Mouse (Mus musculus) liver, embryonic 14 days (tissue): ENCODE data around the gene Fbxw2. TPM values are rescaled to one million over a fixed set of nuclear protein-coding genes. Genes with fewer than 3 reads are reported as not detected.

Experiments used
- polyA plus RNA-seq: library from polyadenylated mRNA; depleted of rRNA; stranded (reverse); fragments of >200 nt; gene quantifications from 2 replicates; pipeline ENCODE4 v1.2.3, GENCODE M21; 2012; rRNA removed

Fbxw2 gene
- 28.9 and 33.4 TPM in 2 replicates for polyA plus RNA-seq

DNA sequence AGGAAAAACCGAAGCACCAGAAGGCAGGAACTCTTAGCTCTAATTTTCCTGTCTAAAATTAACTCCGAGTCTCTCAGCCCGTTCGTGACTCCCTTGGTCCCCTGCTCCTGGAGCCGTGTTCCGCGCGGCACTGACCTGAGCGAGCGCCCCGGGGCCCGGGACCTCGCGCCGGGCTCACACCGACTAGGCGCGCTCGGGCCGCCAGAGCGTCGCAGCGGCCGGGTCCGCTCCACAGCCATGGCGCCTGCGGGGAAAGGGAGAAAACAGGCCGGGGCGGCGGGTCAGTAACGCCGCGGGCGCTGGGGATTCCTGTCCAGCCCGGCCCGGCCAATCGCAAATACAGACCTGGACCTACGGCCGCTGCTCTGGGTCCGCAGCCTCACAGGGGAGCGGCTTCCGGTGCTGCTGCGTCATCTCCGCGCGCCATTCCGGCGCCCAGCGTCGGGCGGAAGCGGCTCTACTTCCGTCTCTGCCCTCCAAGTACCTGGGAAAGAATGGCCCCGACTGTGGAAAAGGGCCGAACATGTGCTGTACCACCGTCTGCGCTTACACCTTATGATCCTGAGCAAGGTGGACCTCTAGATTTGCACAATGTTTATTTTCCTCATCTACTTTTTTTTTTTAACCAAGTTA is at the start of gene Fbxw2:
Gene Fbxw2 (minus strand): TSS at position 485 of the 633 bp plus-strand sequence.

DNA sequence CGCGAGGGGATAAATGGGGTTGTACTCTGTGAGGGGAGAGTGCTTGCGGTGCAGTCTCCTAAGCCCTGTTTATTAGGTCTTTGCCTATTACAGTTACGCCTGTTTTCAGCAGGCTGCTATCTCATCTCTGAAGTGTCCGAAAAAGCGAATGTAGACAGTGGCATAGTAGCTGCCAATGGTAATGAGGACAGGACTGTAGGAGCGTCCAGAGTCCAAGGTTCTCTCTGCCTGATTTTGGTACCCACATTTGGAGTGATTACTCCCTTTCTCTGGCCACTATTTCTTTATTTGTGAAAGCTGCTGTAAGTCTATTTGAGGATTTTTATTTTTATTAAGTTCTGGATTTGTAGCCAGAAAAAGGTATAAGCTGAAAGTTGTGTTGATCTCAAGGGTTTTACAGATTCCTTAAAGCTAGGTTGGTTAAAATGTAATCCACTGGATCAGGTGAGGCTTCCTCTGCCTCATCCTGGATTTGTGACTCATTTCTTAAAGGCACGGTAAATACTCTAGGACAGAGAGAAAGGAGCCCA is 48.8 kb upstream of the Fbxw2 start, which contains the start of gene Psmd5:
Gene Psmd5 (minus strand): TSS at position 153 of the 530 bp plus-strand sequence.

DNA sequence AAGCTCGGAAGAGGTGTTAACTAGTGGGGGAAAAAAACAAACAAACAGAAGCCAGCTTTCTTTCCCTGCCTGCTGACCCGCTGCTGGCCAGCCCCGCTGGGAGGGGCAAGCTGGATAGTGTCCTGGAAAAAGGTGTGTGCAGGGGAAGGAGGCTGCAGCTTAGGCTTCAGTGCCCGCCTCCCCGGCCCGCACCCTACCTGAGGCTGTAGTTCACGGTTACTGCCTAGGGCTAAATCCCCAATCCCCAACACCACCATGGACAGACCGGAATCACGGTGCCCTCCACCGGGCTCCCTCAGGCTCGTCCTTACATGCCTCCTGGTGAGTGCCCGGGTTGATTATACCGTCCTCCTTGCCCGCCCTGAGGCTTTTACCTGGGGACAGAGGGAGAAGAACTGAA is 48.2 kb upstream of the Fbxw2 start, which contains the start of gene Cutal:
Gene Cutal (plus strand): TSS at position 126 of the 400 bp plus-strand sequence.

DNA sequence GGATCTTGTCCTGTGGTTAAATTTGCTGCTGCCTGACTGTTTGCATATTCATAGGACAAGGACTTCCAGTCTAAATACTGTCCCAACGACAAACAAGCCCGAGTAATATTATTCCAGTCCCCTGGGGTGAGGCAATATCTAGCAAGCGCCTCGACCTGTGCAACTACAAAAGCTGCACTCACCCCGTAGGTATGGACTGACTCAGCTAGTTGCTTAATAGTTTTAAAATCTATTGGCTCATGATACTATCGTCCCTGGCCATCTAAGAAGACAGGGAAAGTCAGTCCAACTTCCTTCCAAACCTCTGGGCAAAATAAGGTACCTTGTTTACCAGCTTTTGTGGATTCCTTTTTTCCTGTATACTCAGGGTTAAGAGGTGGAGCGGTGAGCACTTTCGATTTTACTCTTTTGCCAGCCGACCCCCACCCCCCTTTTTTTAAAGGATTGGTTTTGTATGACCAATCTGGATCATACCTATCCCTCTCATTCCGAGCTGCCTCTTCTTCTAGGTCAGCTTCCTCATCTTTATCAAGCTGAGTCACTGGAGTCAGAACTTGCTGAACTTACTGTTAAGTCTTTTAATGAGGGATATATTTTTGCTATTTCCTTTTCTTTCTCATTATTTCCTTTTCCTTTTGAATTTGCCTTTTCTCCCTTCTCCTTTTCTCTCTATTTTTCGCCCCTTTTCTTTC is 6.8 kb upstream of the Fbxw2 start, which contains the start of gene Gm34653:
Gene Gm34653 (plus strand): TSS at position 242 of the 692 bp plus-strand sequence.

DNA sequence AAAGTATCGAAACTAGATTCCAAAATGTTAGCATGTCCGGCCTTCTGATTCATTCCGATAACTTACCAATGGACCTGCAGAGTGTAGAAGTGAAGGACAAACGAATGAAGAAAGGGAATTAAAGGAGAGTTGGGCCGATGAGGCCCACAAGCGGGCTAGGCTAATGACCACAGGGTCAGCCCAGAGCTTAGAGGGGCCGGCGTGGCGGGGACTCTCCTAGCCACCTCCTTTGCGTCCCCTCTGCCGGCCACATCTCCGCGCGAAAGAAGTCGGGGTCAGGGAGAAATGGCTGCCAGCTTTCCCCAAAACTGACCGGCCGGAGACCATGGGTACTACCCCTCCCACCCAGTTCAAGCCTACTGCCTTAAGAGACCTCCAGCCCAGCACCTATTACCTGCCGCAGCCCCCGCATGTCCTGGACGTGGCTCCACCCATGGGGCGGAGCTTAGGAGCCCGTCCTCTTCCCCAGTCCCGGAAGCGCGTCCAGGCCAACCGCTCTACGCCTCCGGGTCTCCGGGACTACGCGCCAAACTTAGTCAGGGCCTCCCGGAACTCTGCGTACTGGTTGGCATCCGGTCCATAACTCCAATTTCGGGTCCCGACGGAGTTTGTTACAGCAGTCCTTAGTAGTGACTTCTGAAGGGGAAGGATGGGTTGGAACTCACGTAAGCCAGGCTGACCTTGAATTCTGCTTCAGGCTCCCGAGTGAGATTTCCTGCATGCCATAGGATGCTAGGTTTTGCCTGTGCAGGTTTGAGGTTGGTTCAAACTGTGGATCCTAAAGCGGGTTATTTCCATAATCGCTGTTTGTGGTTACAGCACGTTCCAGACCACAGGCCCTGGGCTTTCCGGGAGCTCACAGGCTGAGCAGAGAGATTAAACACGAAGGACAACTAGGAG is 26.5 kb downstream of the Fbxw2 start, which contains the start of gene Rabepk:
Gene Rabepk (minus strand): TSS at position 556 of the 900 bp plus-strand sequence.

DNA sequence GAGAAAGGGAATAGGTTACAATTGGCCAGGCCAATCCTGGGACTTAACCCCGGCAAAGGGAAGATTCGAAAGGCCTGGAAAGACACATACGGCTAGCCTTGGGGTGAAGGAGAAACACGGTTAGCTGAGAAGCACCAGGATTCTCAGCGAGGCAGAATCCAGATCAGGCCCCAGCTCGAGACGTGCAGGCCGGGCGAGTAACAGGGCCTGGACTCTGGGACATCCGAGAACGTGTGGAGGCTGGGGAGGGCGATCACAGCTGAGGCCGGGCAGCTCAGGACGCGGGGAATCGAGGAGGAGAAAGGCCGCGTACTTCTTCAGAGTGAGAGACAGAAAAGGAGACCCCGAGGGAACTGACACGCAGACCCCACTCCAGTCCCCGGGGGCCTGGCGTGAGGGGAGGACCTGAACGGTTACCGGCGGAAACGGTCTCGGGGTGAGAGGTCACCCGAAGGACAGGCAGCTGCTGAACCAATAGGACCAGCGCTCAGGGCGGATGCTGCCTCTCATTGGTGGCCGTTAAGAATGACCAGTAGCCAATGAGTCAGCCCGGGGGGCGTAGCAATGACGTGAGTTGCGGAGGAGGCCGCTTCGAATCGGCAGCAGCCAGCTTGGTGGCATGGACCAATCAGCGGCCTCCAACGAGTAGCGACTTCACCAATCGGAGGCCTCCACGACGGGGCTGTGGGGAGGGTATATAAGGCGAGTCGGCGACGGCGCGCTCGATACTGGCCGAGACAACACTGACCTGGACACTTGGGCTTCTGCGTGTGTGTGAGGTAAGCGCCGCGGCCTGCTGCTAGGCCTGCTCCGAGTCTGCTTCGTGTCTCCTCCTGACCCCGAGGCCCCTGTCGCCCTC is 54.5 kb downstream of the Fbxw2 start, which contains the start of gene Hspa5:
Gene Hspa5 (plus strand): TSS at position 603 of the 859 bp plus-strand sequence.

DNA sequence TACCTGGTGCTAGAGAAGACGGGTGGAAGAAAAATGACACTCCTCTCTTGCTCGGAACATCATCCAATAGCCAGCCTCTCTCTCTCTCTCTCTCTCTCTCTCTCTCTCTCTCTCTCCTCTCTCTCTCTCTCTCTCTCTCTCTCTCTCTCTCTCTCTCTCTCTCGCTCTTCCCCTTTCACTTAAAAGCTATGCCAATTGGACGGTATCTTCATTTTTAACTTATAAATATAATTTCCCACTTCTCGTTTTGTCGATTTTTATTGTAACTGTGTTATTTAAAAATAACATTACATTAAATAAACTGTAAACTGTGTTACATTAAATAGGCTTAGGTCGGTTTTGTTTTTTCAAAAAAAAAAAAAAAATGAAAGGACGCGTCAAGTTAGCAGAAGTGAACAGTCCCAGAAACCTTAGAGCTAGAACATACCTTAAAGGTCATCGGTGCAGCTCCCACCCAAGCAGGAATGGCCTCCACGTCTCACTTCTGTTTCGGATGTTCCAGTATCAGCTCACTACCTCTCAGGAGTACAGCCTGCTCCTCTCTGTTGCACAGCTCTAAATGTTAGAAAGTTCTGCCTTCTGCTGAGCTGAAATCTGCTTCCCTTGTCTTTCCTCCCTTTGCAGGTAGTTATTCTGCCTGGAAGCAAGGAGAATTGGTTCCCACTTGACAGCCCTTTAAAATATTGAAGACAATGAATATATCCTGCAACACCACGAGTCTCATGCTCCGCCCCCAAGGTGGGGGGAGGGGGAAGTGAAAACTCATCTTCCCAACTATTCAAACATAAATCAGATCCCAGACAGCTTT is 71.4 kb downstream of the Fbxw2 start, which contains the start of gene Gapvd1:
Gene Gapvd1 (minus strand): TSS at position 682 of the 808 bp plus-strand sequence.

Other genes with a start within 250 kb of the Fbxw2 start
- 20.2 and 28.3 TPM in 2 replicates for gene Gapvd1, start 71.1 kb downstream of the Fbxw2 start, polyA plus RNA-seq
- 266 and 271 TPM in 2 replicates for gene Hspa5, start 54.3 kb downstream of the Fbxw2 start, polyA plus RNA-seq
- 14.8 and 15.4 TPM in 2 replicates for gene Rabepk, start 26.4 kb downstream of the Fbxw2 start, polyA plus RNA-seq
- 0.02 TPM in 1 of 2 replicates, not detected in the other for gene Gm34653, start 6.7 kb upstream of the Fbxw2 start, polyA plus RNA-seq
- gene Cutal, start 48.1 kb upstream of the Fbxw2 start, polyA plus RNA-seq: 3.6 and 4.0 TPM in 2 replicates
- 36.7 and 37.7 TPM in 2 replicates for gene Psmd5, start 48.7 kb upstream of the Fbxw2 start, polyA plus RNA-seq
- gene Phf19, start 87.7 kb upstream of the Fbxw2 start, polyA plus RNA-seq: 3.5 and 3.9 TPM in 2 replicates
- 0.08 and 0.24 TPM in 2 replicates for gene Traf1, start 135.5 kb upstream of the Fbxw2 start, polyA plus RNA-seq
- gene Hc, start 235.1 kb upstream of the Fbxw2 start, polyA plus RNA-seq: 58.6 and 61.5 TPM in 2 replicates